Mouse (Mus musculus) stomach, embryonic 15.5 days (tissue): ENCODE results near the gene St6galnac3. TPM values are rescaled to one million over a fixed set of nuclear protein-coding genes. Genes with fewer than 3 reads are reported as not detected.

Experiments used
- ATAC-seq: fragments of 200-750 bp; cut with Nextera tagmentation; 2 replicates; pipeline ENCODE4 v1.8.0; 2017; ENCODE audit warnings: low read depth, moderate number of reproducible peaks, moderate TSS enrichment; ENCODE audit not compliant: insufficient read depth, low FRiP score
- H3K27ac ChIP-seq: fragments of 300-500 bp; sonication (generic); 2 replicates; pipeline ENCODE4 v1.5.1; 2015; ENCODE audit warnings: mild to moderate bottlenecking, inconsistent platforms
- H3K27me3 ChIP-seq: fragments of 300-500 bp; sonication (generic); replicated peaks from 2 replicates; pipeline ENCODE4 v1.6.1; 2015; ENCODE audit warnings: inconsistent platforms
- H3K36me3 ChIP-seq: fragments of 300-500 bp; sonication (generic); 2 replicates; pipeline ENCODE4 v1.6.1; 2015; ENCODE audit warnings: inconsistent platforms
- H3K4me1 ChIP-seq: fragments of 300-500 bp; sonication (generic); 2 replicates; pipeline ENCODE4 v1.6.1; 2015; ENCODE audit warnings: inconsistent platforms
- H3K4me2 ChIP-seq: fragments of 300-500 bp; sonication (generic); 2 replicates; pipeline ENCODE4 v1.6.1; 2015; ENCODE audit warnings: mild to moderate bottlenecking, inconsistent platforms
- H3K4me3 ChIP-seq: fragments of 300-500 bp; sonication (generic); replicated peaks from 2 replicates; pipeline ENCODE4 v1.5.1; 2015; ENCODE audit warnings: inconsistent platforms
- H3K9ac ChIP-seq: fragments of 300-500 bp; sonication (generic); 2 replicates; pipeline ENCODE4 v1.6.1; 2015; ENCODE audit warnings: inconsistent platforms
- H3K9me3 ChIP-seq: fragments of 300-500 bp; sonication (generic); 2 replicates; pipeline ENCODE4 v1.6.1; 2016; ENCODE audit warnings: inconsistent platforms
- WGBS: fragments of 180-500 bp; shearing (Covaris S2); methylation state at CpG from one replicate; pipeline ENCODE4 v1.1.7; 2015; 5-methylcytosine and 5-hydroxymethylcytosine counted together
- polyA plus RNA-seq: library from polyadenylated mRNA; unstranded; fragments of >200 nt; fragmentation: Nextera tagmentation; extraction: Ambion mirVana; gene quantifications from 2 replicates; pipeline ENCODE4 v1.2.1, GENCODE M21; 2015

The St6galnac3 gene
- polyA plus RNA-seq, 1 experiment from 2014 or later, result 36.6 TPM

- H3K4me3 ChIP-seq, result no peak overlapping the region
- H3K9me3 ChIP-seq, result no peaks in the 10 kb centered on the region
- no peak overlapping the region for H3K27ac ChIP-seq
- no peak for ATAC-seq
- H3K4me2 ChIP-seq, result no peak overlapping the region
- no peaks in the 10 kb centered on the region for H3K27me3 ChIP-seq
- H3K9ac ChIP-seq, result no peak overlapping the region
- H3K4me1 ChIP-seq, result no peaks in the 10 kb centered on the region
- no peaks in the 10 kb centered on the region for H3K36me3 ChIP-seq
- 65% methylated on average over 6 of the region's 6 CpGs for WGBS
Measured at GRCm38 (mm10) chr3:153525151-153525768, 199.7 kb downstream of the St6galnac3 start.

- Histone ChIP-seq H3K27ac (no peak overlapping the region), H3K4me3 (no peak overlapping the region), H3K9me3 (no peaks in the 10 kb centered on the region), H3K27me3 (no peaks in the 10 kb centered on the region), H3K36me3 (no peaks in the 10 kb centered on the region), H3K4me2 (no peak overlapping the region), H3K9ac (no peak overlapping the region), H3K4me1 (no peaks in the 10 kb centered on the region; the same call in 1 of the 2 replicates)
- no peak for ATAC-seq
- WGBS, result 70% methylated on average over 7 of the region's 7 CpGs
Measured at GRCm38 (mm10) chr3:153516848-153517247, 208.1 kb downstream of the St6galnac3 start.

GRCm38 (mm10) chr3:153513501-153514060 is 211.4 kb downstream of the St6galnac3 start:
- H3K27me3 ChIP-seq, result no peaks in the 10 kb centered on the region
- no peaks in the 10 kb centered on the region for H3K9me3 ChIP-seq
- 32% methylated on average over 6 of the region's 6 CpGs for WGBS
- H3K4me3 ChIP-seq, result no peak overlapping the region
- ATAC-seq, result no peak
- H3K27ac ChIP-seq, result no peak overlapping the region
- H3K36me3 ChIP-seq, result no peaks in the 10 kb centered on the region
- no peak overlapping the region for H3K9ac ChIP-seq
- H3K4me2 ChIP-seq, result no peak overlapping the region
- no peaks in the 10 kb centered on the region; the same call in 1 of the 2 replicates for H3K4me1 ChIP-seq

DNA sequence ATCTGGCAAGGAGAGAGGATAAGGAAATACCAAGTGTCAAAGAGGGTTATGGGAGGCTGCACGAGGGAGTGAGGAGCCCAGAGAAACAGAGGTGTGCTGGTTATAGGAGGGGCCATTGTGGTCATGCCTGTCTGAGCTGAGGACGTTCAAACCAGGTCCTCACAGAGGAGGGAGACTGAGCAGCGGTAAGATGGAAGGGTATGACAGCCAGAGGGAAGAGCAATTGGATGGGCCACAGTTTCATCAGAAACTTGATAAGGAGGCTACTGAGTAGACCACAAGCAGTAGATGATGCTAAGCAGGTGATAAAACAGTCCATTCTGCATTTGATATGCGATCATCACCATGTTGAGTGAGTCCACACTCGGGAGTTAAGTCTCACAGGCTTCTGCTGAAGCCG is 212.4 kb downstream of the St6galnac3 start:
- H3K27me3 ChIP-seq, result no peaks in the 10 kb centered on the region
- H3K4me3 ChIP-seq, result no peak overlapping the region
- H3K36me3 ChIP-seq, result no peaks in the 10 kb centered on the region
- no peak for ATAC-seq
- no peaks in the 10 kb centered on the region for H3K9me3 ChIP-seq
- no peak overlapping the region for H3K4me2 ChIP-seq
- no peak overlapping the region for H3K9ac ChIP-seq
- 69% methylated on average over 6 of the region's 6 CpGs for WGBS
- H3K4me1 ChIP-seq, result no peaks in the 10 kb centered on the region; the same call in 1 of the 2 replicates
- no peak overlapping the region for H3K27ac ChIP-seq

DNA sequence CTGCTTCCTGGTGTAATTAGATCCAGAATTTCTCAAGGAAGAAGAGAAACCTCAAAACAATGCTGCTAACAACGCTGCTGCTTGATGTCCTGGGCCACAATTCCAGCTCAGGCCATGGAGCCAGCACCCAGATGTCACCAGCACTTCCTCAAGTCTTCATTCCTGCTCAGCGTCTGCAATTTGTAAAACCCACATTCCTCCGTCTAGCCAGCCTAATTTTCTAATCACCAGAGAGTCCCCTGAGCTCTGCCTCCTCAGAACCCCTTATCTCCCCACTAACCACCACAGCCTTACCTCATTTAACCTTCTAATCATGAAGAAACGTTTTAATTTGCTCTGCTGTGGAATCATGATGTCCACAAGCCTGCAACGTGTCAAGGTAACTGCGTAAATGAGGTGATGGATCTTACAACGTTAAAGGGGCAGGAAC is 213.8 kb downstream of the St6galnac3 start:
- Histone ChIP-seq H3K9me3 (no peaks in the 10 kb centered on the region), H3K27ac (no peak overlapping the region), H3K4me2 (no peak overlapping the region), H3K4me1 (no peaks in the 10 kb centered on the region; the same call in 1 of the 2 replicates), H3K9ac (no peak overlapping the region), H3K27me3 (no peaks in the 10 kb centered on the region), H3K36me3 (no peaks in the 10 kb centered on the region), H3K4me3 (no peak overlapping the region)
- 46% methylated on average over 7 of the region's 7 CpGs for WGBS
- ATAC-seq, result no peak

DNA sequence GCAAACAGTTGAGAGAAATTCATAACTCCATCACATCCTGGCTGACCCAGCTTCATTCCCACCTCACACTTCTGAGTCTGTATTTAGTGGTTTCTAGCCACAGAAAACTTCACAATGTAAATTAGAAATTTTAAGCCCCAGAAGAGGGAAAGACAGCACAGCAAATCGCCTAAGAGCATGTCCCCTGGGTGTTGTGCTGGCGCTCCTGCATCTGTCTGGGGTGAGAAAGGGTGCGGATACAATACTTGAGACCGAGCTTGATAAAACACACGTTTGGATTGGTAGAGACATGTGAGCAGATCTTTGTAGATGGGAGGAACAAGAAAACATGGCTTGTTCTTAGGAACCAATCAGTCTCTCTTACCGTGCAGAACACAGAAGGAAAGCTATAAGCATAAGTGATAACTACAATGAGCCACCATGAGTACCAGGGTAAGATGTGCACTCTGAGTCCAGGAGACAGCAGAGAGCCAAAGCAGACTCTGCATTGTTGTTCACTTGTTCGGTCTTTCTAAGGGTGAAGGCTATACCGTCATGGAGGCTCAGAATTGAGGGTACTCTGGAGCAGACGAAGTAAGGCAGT is 214.8 kb downstream of the St6galnac3 start:
- Histone ChIP-seq H3K27ac (no peak overlapping the region), H3K36me3 (no peaks in the 10 kb centered on the region), H3K9me3 (no peaks in the 10 kb centered on the region), H3K9ac (no peak overlapping the region), H3K4me1 (no peaks in the 10 kb centered on the region; the same call in 1 of the 2 replicates), H3K4me3 (no peak overlapping the region), H3K4me2 (no peak overlapping the region), H3K27me3 (no peaks in the 10 kb centered on the region)
- 85% methylated on average over 9 of the region's 9 CpGs for WGBS
- no peak for ATAC-seq

DNA sequence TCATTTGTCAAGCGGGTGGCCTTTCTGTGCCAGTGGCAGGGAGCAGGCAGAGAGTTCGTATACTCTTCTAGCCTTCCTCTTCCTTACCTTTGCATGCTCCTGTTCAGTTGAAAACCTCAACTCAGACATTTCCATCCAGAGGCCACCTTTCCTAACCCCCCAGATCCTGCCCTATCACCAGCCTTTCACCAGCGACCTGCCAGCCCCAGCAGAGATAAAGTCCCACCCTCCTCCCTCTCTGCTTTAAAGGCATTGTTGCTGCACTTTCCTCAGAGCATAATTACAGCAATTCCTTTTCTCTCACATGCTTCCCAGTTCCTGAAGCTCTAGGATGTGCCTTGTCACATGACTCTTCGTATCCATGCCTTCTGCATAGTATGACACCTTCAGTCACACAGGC is 215.3 kb downstream of the St6galnac3 start:
- no peak overlapping the region for H3K4me3 ChIP-seq
- no peaks in the 10 kb centered on the region for H3K9me3 ChIP-seq
- H3K4me2 ChIP-seq, result no peak overlapping the region
- no peak overlapping the region for H3K27ac ChIP-seq
- H3K4me1 ChIP-seq, result no peaks in the 10 kb centered on the region; the same call in 1 of the 2 replicates
- H3K27me3 ChIP-seq, result no peaks in the 10 kb centered on the region
- no peaks in the 10 kb centered on the region for H3K36me3 ChIP-seq
- WGBS, result 65% methylated on average over 4 of the region's 4 CpGs
- no peak overlapping the region for H3K9ac ChIP-seq
- ATAC-seq, result no peak

GRCm38 (mm10) chr3:153509029-153509428 is 215.9 kb downstream of the St6galnac3 start:
- no peak for ATAC-seq
- H3K4me2 ChIP-seq, result no peak overlapping the region
- H3K27me3 ChIP-seq, result no peaks in the 10 kb centered on the region
- H3K36me3 ChIP-seq, result no peaks in the 10 kb centered on the region
- no peaks in the 10 kb centered on the region for H3K9me3 ChIP-seq
- H3K4me1 ChIP-seq, result no peaks in the 10 kb centered on the region
- WGBS, result 88% methylated on average over 3 of the region's 3 CpGs
- no peak overlapping the region for H3K9ac ChIP-seq
- H3K4me3 ChIP-seq, result no peak overlapping the region
- H3K27ac ChIP-seq, result no peak overlapping the region

DNA sequence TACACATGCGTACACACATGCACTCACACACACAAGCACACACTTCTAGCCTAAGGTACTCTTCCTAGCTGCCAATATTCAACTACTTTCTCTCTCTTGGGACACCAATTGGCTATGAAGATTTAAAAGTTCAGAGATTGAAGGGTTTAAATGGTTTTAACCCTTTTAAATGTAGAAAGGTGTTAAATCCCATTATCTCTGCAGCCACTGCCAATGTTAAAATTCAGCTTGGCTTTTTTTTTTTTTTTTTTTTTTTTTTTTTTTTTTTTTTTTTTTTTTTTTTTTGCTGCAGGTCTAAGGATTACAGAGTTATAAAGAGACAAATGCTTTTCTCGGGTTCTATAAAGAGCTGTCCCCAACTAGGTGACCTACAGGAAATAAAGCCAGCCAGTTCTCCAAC is 216.4 kb downstream of the St6galnac3 start:
- no peaks in the 10 kb centered on the region for H3K27me3 ChIP-seq
- 85% methylated on average over 2 of the region's 2 CpGs for WGBS

DNA sequence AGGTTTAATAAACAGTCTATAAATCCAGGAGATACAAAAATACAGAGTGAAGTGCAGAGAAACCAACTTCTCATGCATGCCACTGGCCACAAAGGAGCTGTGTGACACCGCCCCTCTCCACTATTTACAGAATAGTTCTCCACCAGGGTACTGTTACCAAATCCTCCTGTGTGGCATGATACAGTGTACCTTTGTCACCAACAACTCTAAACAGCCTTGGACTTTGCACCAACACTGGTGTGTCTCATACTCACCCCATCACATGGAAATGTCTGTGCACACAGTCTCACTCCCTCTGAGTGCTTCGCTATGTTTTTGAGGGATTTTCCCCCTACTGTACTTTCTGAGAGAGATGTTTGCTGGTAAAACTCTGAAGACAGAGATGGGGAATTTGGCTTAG is 217.4 kb downstream of the St6galnac3 start:
- H3K4me3 ChIP-seq, result no peak overlapping the region
- no peaks in the 10 kb centered on the region for H3K4me1 ChIP-seq
- no peak overlapping the region for H3K9ac ChIP-seq
- H3K9me3 ChIP-seq, result no peaks in the 10 kb centered on the region
- no peak for ATAC-seq
- H3K27ac ChIP-seq, result no peak overlapping the region
- WGBS, result 90% methylated on average over 2 of the region's 2 CpGs
- H3K27me3 ChIP-seq, result no peaks in the 10 kb centered on the region
- H3K36me3 ChIP-seq, result no peaks in the 10 kb centered on the region
- no peak overlapping the region for H3K4me2 ChIP-seq

More for the DNA sequence above, 216.4 kb downstream of the St6galnac3 start:
- Histone ChIP-seq H3K36me3 (no peaks in the 10 kb centered on the region), H3K4me3 (no peak overlapping the region), H3K4me2 (no peak overlapping the region), H3K27ac (no peak overlapping the region), H3K4me1 (no peaks in the 10 kb centered on the region), H3K9me3 (no peaks in the 10 kb centered on the region), H3K9ac (no peak overlapping the region)
- ATAC-seq, result no peak

DNA sequence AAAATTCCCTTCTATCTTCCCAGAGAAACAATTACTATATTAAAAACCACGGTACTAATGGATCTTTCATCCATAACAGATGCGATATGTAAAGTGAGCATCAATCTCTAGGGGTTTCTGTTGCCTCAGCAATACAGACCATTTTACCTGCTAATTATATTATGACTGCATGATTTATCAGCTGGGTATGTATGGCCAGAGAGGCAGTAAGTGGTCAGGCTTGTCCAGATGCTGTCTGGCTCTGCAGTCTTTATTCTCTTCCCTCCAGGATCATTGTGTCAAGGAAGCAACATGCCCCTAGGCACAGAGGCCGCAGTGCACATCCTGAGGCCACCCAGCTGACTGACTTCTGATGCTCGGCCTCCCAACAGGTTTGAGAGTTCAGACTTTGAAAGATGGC is 222.5 kb downstream of the St6galnac3 start:
- H3K36me3 ChIP-seq, result no peaks in the 10 kb centered on the region
- H3K27ac ChIP-seq, result no peak overlapping the region

GRCm38 (mm10) chr3:153501333-153501877 is 223.6 kb downstream of the St6galnac3 start:
- no peaks in the 10 kb centered on the region for H3K27me3 ChIP-seq
- no peak overlapping the region for H3K4me2 ChIP-seq
- H3K4me3 ChIP-seq, result no peak overlapping the region
- no peak for ATAC-seq
- 57% methylated on average over 3 of the region's 3 CpGs for WGBS
- H3K9ac ChIP-seq, result no peak overlapping the region
- H3K9me3 ChIP-seq, result no peaks in the 10 kb centered on the region
- H3K27ac ChIP-seq, result no peak overlapping the region
- no peaks in the 10 kb centered on the region for H3K36me3 ChIP-seq
- H3K4me1 ChIP-seq, result no peaks in the 10 kb centered on the region

More for the DNA sequence above, 222.5 kb downstream of the St6galnac3 start:
- no peak for ATAC-seq
- Histone ChIP-seq H3K9me3 (no peaks in the 10 kb centered on the region), H3K4me1 (no peaks in the 10 kb centered on the region), H3K4me2 (no peak overlapping the region), H3K4me3 (no peak overlapping the region), H3K27me3 (no peaks in the 10 kb centered on the region), H3K9ac (no peak overlapping the region)
- WGBS, result 77% methylated on average over 4 of the region's 4 CpGs
